8 mouse cellular contexts compared by ENCODE assay signal in genomic region chr17:34027656-34028223, GRCm38 (mm10). TPM values are rescaled to one million over a fixed set of nuclear protein-coding genes. Genes with fewer than 3 reads are reported as not detected.
A peak's percentile ranks its signal among the peaks of the same experiment; 100 is the strongest.
DNase-seq lines count a peak whose midpoint lies in the region; ATAC-seq and TF ChIP-seq lines count a peak whose summit lies in the region.

TSS of gene H2-Ke6 (minus strand) at chr17:34028060.

- intact Hi-C loops in heart, postnatal 10 days (cut with DNase I), result no loop called here

- H3K27ac ChIP-seq in ES-Bruce4 (ENCODE audit: insufficient read depth, low read length), result no peak within 1 kb of the TSS
- peak within 1 kb of the TSS; percentile 96 for H3K27ac ChIP-seq in forebrain, embryonic 13.5 days

- no peak for TF ChIP-seq EP300 in ES-Bruce4 (IDR thresholded peaks at IDR 0.05; ENCODE audit: insufficient read depth, low read depth, low read length)

- TF ChIP-seq POLR2A in ES-Bruce4 (IDR thresholded peaks at IDR 0.05; ENCODE audit: insufficient read depth, low read length), result no peak

- peak within 1 kb of the TSS; percentile 86 for H3K4me3 ChIP-seq in ES-Bruce4 (ENCODE audit: low read depth, low read length)
- peak within 1 kb of the TSS; percentile 89 for H3K4me3 ChIP-seq in forebrain, embryonic 13.5 days

- peak within 1 kb of the TSS; percentile 48 for H3K9ac ChIP-seq in ES-Bruce4 (ENCODE audit: low read depth, poor library complexity, severe bottlenecking)
- peak within 1 kb of the TSS; percentile 96 for H3K9ac ChIP-seq in forebrain, embryonic 13.5 days

- peaks cover 20% of the 10 kb centered on the region for H3K36me3 ChIP-seq in ES-Bruce4 (ENCODE audit: control insufficient read depth, insufficient read depth, low read length, poor library complexity, severe bottlenecking)
- peaks cover 26% of the 10 kb centered on the region for H3K36me3 ChIP-seq in forebrain, embryonic 13.5 days (ENCODE audit: poor library complexity, severe bottlenecking)

- peaks cover 8% of the 10 kb centered on the region for H3K4me1 ChIP-seq in ES-Bruce4 (ENCODE audit: control insufficient read depth, insufficient read depth, low read length)
- H3K4me1 ChIP-seq in forebrain, embryonic 13.5 days, result peaks cover 78% of the 10 kb centered on the region

- H3K9me3 ChIP-seq in ES-Bruce4 (replicated peaks; ENCODE audit: control insufficient read depth, insufficient read depth, low read length, poor library complexity, severe bottlenecking), result no peaks in the 10 kb centered on the region
- no peaks in the 10 kb centered on the region for H3K9me3 ChIP-seq in forebrain, embryonic 13.5 days (replicated peaks)

- peak; percentile 94 for DNase-seq in heart, postnatal 10 days
- DNase-seq in large intestine, adult 2 months (ENCODE audit: low read depth, low spot score), result peak; percentile 58
- DNase-seq in lung, adult 18-20 months, result peak; percentile 93 to 96
- DNase-seq in thymus, adult 18-20 months, result peak; percentile 88 to 91

- no peaks in the 10 kb centered on the region for H3K27me3 ChIP-seq in ES-Bruce4 (ENCODE audit: control insufficient read depth, insufficient read depth, low read length, poor library complexity, severe bottlenecking)
- H3K27me3 ChIP-seq in forebrain, embryonic 13.5 days, result no peaks in the 10 kb centered on the region

- peak; percentile 32; the same call in 1 of the 2 replicates for ATAC-seq in cerebellum, adult (ENCODE audit: insufficient number of reproducible peaks, low FRiP score, low TSS enrichment)
- peak; percentile 72 for ATAC-seq in forebrain, embryonic 13.5 days
- ATAC-seq in neutrophil, adult 5-6 weeks (ENCODE audit: extremely low read depth, insufficient number of reproducible peaks, low FRiP score, poor library complexity, severe bottlenecking), result peak; percentile 47

- TF ChIP-seq CTCF in ES-Bruce4 (IDR thresholded peaks at IDR 0.05; ENCODE audit: low read depth, low read length), result no peak

- peak within 1 kb of the TSS; percentile 99 for H3K4me2 ChIP-seq in forebrain, embryonic 13.5 days

- under 1% methylated on average over 42 of the region's 49 CpGs for WGBS in forebrain, embryonic 13.5 days
- WGBS in large intestine, adult 2 months, result under 1% methylated on average over 49 of the region's 49 CpGs

RNA-seq across cellular contexts. Expression of gene H2-Ke6, which starts in this region (rescaled TPM):
- 19.0 and 26.1 TPM in 2 replicates for polyA plus RNA-seq in ES-Bruce4 (2011; ENCODE audit: insufficient read depth, insufficient read length, low read depth, missing spikeins)
- 76.0 and 88.0 TPM in 2 replicates for polyA plus RNA-seq in forebrain, embryonic 13.5 days (2015; fragmentation: Nextera tagmentation; extraction: Ambion mirVana)
- 10 to 100 TPM; 80.8 to 88.1 TPM for total RNA-seq in heart, postnatal 10 days (2021)
- polyA plus RNA-seq in large intestine, adult 2 months (2012; rRNA removed), result 43.2 and 48.6 TPM in 2 replicates
- 89.7 and 114 TPM in 2 replicates for total RNA-seq in neutrophil, adult 5-6 weeks (2017)
